Mouse (Mus musculus): ENCODE measurements around the gene Dscam. TPM values are rescaled to one million over a fixed set of nuclear protein-coding genes. Genes with fewer than 3 reads are reported as not detected.

The Dscam gene
- polyA plus RNA-seq, 1 experiment from 2014 or later: 0.03 TPM

DNA sequence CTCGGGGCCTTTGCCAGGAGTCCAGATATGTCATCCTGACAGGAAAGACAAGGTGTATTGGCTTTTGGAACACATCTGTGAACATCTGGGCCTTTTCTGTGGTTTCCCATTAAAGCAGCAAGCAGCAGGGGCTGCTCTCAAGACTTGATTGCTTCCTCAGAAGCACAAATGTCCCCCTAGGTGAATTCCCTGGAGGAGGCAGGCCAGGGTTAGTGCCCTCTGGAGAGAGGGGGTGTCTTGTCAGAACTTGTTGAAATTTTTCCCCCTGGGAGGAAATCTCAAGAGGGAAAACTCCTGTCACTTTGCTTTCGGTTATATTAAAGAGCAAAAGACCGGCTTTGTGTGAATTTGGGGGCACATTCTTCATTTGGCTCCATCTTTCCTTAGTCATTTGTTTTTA, 1.9 kb downstream of the Dscam start:
- no peaks in the 10 kb centered on the region for H3K4me1 ChIP-seq (replicated peaks)
- no peaks in the 10 kb centered on the region for H3K36me3 ChIP-seq
- H3K4me2 ChIP-seq: no peak overlapping the region
- H3K9ac ChIP-seq: no peak overlapping the region
- ATAC-seq (ENCODE audit: low read depth) (no peak), DNase-seq (no peak)
- no peaks in the 10 kb centered on the region for H3K9me3 ChIP-seq (replicated peaks)
- H3K27me3 ChIP-seq: peaks cover 85% of the 10 kb centered on the region
- 39% methylated on average over 3 of the region's 3 CpGs for WGBS (ENCODE audit: insufficient replicate concordance)
- H3K27ac ChIP-seq: no peak overlapping the region
- no peak overlapping the region for H3K4me3 ChIP-seq (replicated peaks)

DNA sequence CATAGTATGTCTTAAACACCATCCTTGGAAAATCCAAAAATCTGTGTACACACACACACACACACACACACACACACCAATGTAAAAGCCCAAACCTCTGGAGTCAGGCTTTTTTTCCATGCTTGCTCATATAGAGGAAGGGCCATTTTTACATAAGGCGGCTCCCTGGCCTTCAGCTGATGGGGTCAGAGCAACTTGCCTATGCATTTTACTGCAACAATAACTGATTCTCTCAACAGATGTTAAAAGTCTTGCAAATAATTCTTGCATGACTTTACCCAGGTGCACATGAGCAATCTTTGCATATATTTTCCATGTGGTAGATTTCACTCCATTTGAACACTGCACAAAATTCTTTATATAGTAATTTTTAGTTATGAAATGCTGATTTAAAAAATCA, 2.5 kb downstream of the Dscam start:
- peaks cover 79% of the 10 kb centered on the region for H3K27me3 ChIP-seq
- ATAC-seq (ENCODE audit: low read depth) (no peak), DNase-seq (no peak)
- H3K4me2 ChIP-seq: no peak overlapping the region
- no peak overlapping the region for H3K4me3 ChIP-seq (replicated peaks)
- no peak overlapping the region for H3K27ac ChIP-seq
- no peaks in the 10 kb centered on the region for H3K36me3 ChIP-seq
- 68% methylated on average over 1 of the region's 1 CpGs for WGBS (ENCODE audit: insufficient replicate concordance)
- H3K9ac ChIP-seq: no peak overlapping the region
- H3K4me1 ChIP-seq (replicated peaks): no peaks in the 10 kb centered on the region
- H3K9me3 ChIP-seq (replicated peaks): no peaks in the 10 kb centered on the region

DNA sequence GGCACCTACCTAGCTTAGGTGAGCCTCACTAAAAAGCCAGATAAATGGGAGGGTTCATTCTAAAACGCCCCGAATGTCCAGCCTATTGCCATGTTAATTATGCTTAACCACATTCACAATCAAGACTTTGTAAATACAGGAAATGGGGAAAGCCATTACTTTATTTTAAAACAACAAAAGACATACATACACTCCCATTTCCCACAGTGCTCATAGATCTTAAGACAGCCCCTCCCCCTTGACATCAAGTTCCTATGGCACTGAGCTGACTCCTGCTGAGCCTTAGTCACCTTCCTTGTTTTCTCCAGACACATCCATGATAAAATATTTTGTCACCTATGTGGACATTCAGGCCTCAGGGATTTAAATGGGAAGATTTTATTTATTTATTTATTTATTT, 4.4 kb downstream of the Dscam start:
- H3K27ac ChIP-seq: no peak overlapping the region
- H3K4me2 ChIP-seq: no peak overlapping the region
- H3K9me3 ChIP-seq (replicated peaks): no peaks in the 10 kb centered on the region
- H3K4me1 ChIP-seq (replicated peaks): no peaks in the 10 kb centered on the region
- no peak for ATAC-seq (ENCODE audit: low read depth)
- no peaks in the 10 kb centered on the region for H3K36me3 ChIP-seq
- 30% methylated on average over 2 of the region's 2 CpGs for WGBS (ENCODE audit: insufficient replicate concordance)
- no peak overlapping the region for H3K9ac ChIP-seq
- peaks cover 64% of the 10 kb centered on the region for H3K27me3 ChIP-seq
- no peak overlapping the region for H3K4me3 ChIP-seq (replicated peaks)
- DNase-seq: no peak

DNA sequence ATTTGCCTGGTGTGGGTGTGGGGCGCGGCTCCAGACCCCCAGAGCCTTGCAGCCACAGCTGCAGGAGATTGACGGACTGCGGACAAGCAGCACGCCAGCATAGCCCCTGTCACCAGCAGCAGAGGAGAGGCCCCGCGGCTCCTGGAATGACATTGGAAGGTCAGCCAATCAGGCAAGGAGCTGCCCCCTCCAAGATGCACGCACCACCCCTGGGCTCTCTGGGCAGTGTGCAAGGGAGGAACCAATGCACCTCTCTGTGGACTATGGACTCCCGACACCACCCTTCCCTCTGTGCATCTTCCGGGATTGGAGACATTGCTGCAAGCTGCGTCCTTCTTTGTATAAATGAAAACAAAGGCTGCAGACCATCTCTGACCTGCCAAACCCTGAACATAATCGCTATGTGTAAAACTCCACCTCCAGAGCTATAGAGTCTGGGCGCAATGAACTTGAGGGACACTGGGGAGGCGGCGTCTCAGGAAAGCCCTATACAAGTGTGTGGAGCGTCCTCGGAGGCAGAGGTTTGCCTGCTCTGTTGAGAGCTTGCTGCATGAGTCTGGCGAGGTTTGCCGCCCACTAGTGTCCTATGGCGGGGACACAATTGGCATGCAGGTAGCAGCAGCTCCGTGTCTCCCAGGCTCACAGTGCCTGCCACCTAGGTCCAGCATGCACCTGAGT, 5.0 kb downstream of the Dscam start:
- Histone ChIP-seq H3K9me3 (replicated peaks) (no peaks in the 10 kb centered on the region), H3K4me2 (peak overlapping the region; percentile 38), H3K36me3 (no peaks in the 10 kb centered on the region), H3K9ac (no peak overlapping the region), H3K4me3 (replicated peaks) (0 out of 2 replicates have a peak overlapping the region, but pooled peaks have one; percentile 14), H3K27me3 (peaks cover 58% of the 10 kb centered on the region), H3K4me1 (replicated peaks) (no peaks in the 10 kb centered on the region), H3K27ac (no peak overlapping the region)
- DNase-seq: no peak
- ATAC-seq (ENCODE audit: low read depth): no peak
- WGBS (ENCODE audit: insufficient replicate concordance): 3% methylated on average over 21 of the region's 21 CpGs

DNA sequence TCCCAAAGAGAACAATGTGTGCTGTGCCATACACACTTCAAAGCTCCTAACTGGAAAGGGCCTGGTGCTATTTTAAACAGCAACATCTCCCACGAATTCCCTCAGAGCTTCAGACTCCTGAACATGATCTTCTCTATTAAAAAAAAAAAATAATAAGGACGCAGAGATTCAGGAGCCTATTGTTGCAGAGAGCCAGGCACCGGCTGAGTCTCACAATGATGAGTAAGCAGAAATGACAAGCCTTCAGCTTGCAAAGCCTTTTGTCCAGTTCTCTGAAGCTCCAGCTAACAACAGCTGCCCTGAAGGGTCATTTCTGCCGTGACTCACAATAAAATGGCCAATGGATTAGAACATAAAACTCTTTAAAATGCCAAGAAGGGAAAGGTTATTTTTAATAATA, 12.3 kb downstream of the Dscam start:
- Histone ChIP-seq H3K27ac (no peak overlapping the region), H3K9ac (no peak overlapping the region), H3K27me3 (peaks cover 4% of the 10 kb centered on the region; the same call in 1 of the 2 replicates), H3K9me3 (replicated peaks) (no peaks in the 10 kb centered on the region), H3K4me2 (no peak overlapping the region), H3K36me3 (no peaks in the 10 kb centered on the region), H3K4me1 (replicated peaks) (no peaks in the 10 kb centered on the region), H3K4me3 (replicated peaks) (no peak overlapping the region)
- ATAC-seq (ENCODE audit: low read depth) (no peak), DNase-seq (no peak)
- 48% methylated on average over 4 of the region's 4 CpGs for WGBS (ENCODE audit: insufficient replicate concordance)

GRCm38 (mm10) chr16:97144544-97145194, 25.9 kb downstream of the Dscam start:
- no peaks in the 10 kb centered on the region for H3K9me3 ChIP-seq (replicated peaks)
- no peak overlapping the region for H3K27ac ChIP-seq
- no peak for DNase-seq
- no peaks in the 10 kb centered on the region for H3K27me3 ChIP-seq
- ATAC-seq (ENCODE audit: low read depth): no peak
- no peaks in the 10 kb centered on the region for H3K36me3 ChIP-seq
- no peaks in the 10 kb centered on the region for H3K4me1 ChIP-seq (replicated peaks)
- WGBS (ENCODE audit: insufficient replicate concordance): 67% methylated on average over 12 of the region's 12 CpGs
- no peak overlapping the region for H3K4me2 ChIP-seq
- no peak overlapping the region for H3K9ac ChIP-seq
- H3K4me3 ChIP-seq (replicated peaks): no peak overlapping the region

DNA sequence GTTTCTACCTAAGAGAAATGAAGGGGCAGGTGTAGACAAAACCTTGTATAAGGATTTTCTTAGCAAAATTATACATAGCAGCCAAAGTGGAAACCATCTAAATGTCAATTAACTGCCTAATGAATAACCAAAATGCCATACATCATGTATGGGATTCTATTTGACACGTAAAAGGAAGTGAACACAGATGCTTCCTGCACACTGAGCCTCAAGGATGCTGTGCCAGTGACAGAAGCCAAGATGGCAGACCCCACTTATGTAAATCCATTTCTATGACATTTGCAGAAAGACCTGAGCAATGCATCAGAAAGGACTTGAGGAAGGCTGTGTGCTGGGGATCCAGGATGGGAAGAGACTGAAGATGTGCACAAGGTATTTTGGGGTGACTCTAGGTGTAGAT, 28.6 kb downstream of the Dscam start:
- H3K4me3 ChIP-seq (replicated peaks): no peak overlapping the region
- no peaks in the 10 kb centered on the region for H3K27me3 ChIP-seq
- no peak overlapping the region for H3K4me2 ChIP-seq
- no peaks in the 10 kb centered on the region for H3K36me3 ChIP-seq
- H3K27ac ChIP-seq: no peak overlapping the region
- no peaks in the 10 kb centered on the region for H3K4me1 ChIP-seq (replicated peaks)
- DNase-seq: no peak
- H3K9me3 ChIP-seq (replicated peaks): no peaks in the 10 kb centered on the region
- ATAC-seq (ENCODE audit: low read depth): no peak
- 56% methylated on average over 1 of the region's 1 CpGs for WGBS (ENCODE audit: insufficient replicate concordance)
- H3K9ac ChIP-seq: no peak overlapping the region

DNA sequence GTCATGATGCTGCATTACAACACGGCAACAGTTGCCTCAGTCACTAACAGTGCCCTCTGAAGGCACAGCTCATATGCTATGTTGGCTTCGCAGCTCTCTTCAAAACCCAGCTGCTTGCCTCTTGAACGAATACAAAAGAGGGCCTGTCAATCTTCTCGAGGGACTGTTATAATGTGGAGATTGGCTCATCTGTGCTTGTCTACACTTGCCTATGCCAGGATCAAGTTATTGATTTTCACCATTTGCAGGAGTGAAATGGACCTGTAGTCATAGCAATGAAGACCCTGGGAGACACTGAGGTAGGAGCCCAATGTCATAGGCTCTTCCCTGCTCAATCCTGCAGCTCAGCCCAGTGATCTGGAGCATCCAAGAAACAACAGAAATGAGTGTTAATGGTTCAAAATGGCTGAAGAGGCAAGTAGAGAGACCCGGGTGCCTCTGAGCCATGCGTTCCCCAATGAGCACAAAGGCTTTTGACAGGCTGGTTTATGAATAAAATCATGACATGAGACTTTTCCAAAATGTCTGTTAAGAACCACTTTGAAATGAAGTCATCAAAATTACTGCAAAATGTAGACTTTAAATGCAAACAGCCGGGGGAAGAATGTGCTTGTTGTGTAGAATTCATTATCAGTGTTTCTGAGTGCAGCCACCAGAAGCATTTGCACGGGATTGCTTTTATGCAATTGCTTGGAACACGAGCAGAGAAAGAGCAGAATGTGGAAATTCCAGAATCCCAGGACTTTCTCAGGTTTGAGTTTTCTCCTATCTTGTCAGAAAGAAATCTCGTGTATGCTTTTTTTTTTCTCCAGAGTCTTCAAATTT, 35.3 kb downstream of the Dscam start:
- DNase-seq (no peak), ATAC-seq (ENCODE audit: low read depth) (no peak)
- Histone ChIP-seq H3K4me1 (replicated peaks) (no peaks in the 10 kb centered on the region), H3K4me3 (replicated peaks) (no peak overlapping the region), H3K9me3 (replicated peaks) (no peaks in the 10 kb centered on the region), H3K27ac (no peak overlapping the region), H3K4me2 (no peak overlapping the region), H3K9ac (no peak overlapping the region), H3K36me3 (no peaks in the 10 kb centered on the region), H3K27me3 (no peaks in the 10 kb centered on the region)
- WGBS (ENCODE audit: insufficient replicate concordance): 58% methylated on average over 10 of the region's 10 CpGs

GRCm38 (mm10) chr16:97127296-97127695, 43.3 kb downstream of the Dscam start:
- H3K9ac ChIP-seq: no peak overlapping the region
- ATAC-seq (ENCODE audit: low read depth) (no peak), DNase-seq (no peak)
- H3K4me1 ChIP-seq (replicated peaks): no peaks in the 10 kb centered on the region
- H3K36me3 ChIP-seq: no peaks in the 10 kb centered on the region
- 43% methylated on average over 2 of the region's 2 CpGs for WGBS (ENCODE audit: insufficient replicate concordance)
- no peaks in the 10 kb centered on the region for H3K9me3 ChIP-seq (replicated peaks)
- H3K27me3 ChIP-seq: no peaks in the 10 kb centered on the region
- H3K27ac ChIP-seq: no peak overlapping the region
- H3K4me3 ChIP-seq (replicated peaks): no peak overlapping the region
- H3K4me2 ChIP-seq: no peak overlapping the region

DNA sequence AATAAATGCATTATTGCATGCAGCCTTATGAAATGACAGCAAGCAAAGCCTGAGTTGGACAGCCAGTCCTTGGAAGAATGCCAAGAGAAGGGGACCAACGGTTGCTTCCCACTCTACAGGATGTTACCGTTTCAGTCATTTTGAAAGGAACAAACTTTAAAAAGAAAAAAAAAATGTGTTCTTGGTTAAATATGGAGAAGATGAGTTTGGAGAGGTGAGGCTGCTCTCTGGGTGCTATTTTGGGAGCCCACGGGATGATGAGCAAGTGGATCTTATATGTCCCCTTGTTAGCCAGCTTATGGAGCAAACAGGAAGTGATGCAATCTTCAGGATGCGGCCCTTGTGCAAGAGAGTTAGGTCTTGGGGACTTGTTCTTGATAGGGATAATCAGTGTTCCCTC, 60.5 kb downstream of the Dscam start:
- no peak overlapping the region for H3K4me3 ChIP-seq (replicated peaks)
- H3K27ac ChIP-seq: no peak overlapping the region
- DNase-seq (no peak), ATAC-seq (ENCODE audit: low read depth) (no peak)
- H3K9ac ChIP-seq: no peak overlapping the region
- H3K9me3 ChIP-seq (replicated peaks): no peaks in the 10 kb centered on the region
- H3K36me3 ChIP-seq: no peaks in the 10 kb centered on the region
- H3K27me3 ChIP-seq: no peaks in the 10 kb centered on the region
- WGBS (ENCODE audit: insufficient replicate concordance): 48% methylated on average over 4 of the region's 4 CpGs
- H3K4me2 ChIP-seq: no peak overlapping the region
- H3K4me1 ChIP-seq (replicated peaks): no peaks in the 10 kb centered on the region

DNA sequence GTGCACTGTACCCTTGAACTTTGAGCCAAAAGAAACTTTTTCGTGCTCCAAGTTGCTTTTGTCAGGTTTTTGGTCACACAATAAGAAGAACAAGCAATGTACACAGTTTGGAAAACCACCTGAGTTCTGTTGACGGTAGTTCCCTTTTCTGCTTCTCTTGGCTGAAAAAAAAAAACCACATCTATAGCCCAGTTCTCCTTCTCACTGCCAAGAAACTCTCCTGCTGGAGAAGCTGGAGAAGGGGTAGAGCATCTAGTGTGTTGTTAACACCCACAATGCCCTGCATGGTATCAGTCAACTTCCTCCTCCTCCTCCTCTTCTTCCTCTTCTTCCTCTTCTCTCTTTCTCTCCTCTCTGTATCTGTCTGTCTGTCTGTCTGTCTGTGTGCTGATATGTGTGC, 65.3 kb downstream of the Dscam start:
- H3K4me2 ChIP-seq: no peak overlapping the region
- H3K4me1 ChIP-seq (replicated peaks): no peaks in the 10 kb centered on the region
- H3K9me3 ChIP-seq (replicated peaks): no peaks in the 10 kb centered on the region
- no peak overlapping the region for H3K9ac ChIP-seq
- H3K27ac ChIP-seq: no peak overlapping the region
- ATAC-seq (ENCODE audit: low read depth) (no peak), DNase-seq (no peak)
- no peaks in the 10 kb centered on the region for H3K27me3 ChIP-seq
- no peaks in the 10 kb centered on the region for H3K36me3 ChIP-seq
- 23% methylated on average over 2 of the region's 2 CpGs for WGBS (ENCODE audit: insufficient replicate concordance)
- H3K4me3 ChIP-seq (replicated peaks): no peak overlapping the region
